Mouse (Mus musculus): ENCODE measurements at regions not wholly inside any gene's neighbourhood (a gene's known extent, or its start where the extent isn't known, plus 50 kb on each side); places are given as distances from the start of the nearest gene placed in this dataset.

DNA sequence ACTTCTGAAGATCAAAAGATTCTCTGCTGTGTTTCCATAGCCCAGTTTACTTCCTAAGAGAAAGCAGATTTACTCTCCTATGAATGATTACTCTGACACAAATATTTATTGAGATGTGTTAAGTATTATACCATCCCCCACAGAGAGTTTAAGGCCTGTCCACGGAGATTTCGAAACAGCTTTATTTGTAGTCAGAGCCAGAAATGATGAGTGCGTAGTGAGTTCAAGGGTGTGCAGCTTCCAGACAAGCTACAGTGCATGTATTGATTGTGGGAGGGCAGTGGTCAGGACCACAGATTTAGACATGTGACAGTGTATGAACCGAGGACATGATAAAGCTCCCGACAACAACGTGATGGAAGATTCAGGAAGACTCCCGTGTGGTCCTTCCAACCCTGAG, 126.8 kb downstream of the Hlx start:
- DNase-seq: no peak

GRCm38 (mm10) chr1:184603136-184603535, 129.3 kb downstream of the Hlx start:
- DNase-seq: no peak

DNA sequence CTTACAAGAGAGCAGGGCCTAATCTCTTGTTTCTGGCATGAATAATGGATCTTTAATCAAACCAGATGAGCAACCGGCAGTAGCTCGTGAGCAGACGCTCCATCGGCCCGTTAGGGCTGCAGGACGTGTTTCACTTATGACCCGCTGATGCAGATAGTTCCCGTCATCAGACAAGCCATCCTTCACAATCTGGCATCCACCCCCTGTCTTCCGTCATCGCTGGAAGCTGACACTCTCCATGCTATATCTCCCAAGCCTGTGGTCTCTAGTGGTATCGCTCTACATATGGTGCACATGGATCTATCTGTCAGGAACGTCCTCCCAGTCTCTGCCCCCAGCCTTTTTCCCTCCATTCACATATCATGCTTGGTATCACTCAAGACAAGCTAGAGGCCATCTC, 137.0 kb downstream of the Hlx start:
- no peak for DNase-seq

DNA sequence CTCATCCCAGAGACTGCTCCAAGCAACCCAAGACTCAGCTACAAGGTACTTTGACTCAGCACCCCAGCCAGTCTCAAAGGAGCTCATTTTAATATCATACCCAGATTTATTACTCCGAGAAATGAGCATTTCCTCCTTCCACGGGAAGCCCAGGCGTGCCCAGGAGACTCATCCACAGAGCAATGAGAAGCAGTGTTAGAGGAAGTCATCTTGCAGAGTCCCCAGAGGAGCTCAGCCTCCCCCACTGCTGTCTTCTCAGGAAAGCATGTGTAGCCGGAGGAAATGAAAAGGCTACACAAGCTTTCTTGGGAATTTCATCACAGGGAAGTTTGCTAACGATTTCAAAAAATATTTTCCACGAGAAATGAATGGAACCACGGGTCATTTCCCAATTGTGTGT, 141.8 kb downstream of the Hlx start:
- DNase-seq: no peak

DNA sequence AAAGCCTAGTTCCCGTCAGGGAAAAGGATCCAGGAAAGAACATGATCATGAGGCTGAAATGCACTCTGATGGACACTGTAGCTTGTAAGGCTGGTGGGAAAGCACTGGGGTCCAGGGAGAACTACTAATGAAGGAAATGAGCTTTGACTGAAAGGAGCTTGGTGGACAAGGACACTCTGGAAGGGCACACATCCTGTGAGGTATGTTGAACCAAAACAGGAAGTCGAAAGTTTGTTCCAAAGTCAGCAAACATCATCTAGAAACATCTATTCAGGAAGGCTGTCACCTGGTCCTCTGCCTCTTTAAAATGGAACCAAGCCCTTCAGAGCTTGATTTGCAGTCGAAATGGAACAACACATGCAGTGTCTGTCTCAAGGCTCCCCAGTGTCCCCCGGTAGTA, 143.1 kb downstream of the Hlx start:
- DNase-seq: no peak

GRCm38 (mm10) chr1:184584505-184584874, 147.9 kb downstream of the Hlx start:
- no peak for DNase-seq

GRCm38 (mm10) chr1:184583751-184584504, 148.5 kb downstream of the Hlx start:
- no peak for DNase-seq

GRCm38 (mm10) chr1:184579475-184579874, 152.9 kb downstream of the Hlx start:
- DNase-seq: no peak

DNA sequence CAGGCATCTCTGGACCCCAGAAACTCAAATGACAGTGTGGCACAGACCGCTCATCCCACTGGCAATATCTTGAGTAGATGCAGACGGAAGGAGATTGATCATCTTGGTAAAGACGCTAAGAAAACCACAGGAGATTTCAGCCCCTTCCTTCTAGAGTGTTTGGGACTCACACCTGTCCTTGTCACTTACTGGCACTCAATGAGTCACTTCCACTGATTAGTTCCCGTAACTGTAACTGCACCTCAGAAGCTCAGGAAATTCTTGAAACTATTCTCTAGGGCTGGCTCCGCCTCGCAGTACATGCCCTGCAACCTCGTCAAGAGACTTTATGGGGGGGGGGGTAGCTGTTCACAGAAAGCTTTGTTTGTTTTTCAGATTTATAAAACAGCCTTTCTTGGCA, 155.9 kb downstream of the Hlx start:
- no peak for DNase-seq

DNA sequence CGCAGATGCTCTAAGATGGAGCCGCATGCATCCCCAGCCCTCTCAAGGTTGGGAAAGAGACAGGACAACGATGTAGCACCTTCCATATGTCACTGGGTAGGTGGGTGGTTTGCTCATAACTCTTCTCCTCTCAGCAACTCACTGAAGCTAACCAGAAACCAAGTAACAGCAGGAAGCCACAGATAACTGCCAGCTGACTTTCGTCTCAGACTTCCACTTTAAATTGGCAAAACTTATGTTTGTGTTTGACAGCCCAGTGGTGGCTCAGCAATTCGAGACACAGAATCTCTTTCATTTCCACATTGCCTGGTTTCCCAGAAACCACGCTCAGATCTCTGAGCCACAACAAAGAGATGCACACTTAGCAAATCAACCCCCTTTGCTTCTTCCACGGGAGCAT, 159.1 kb downstream of the Hlx start:
- DNase-seq: no peak

- DNase-seq: no peak
Observed at GRCm38 (mm10) chr1:184570681-184571080, 161.7 kb downstream of the Hlx start.

- DNase-seq: no peak
Observed at GRCm38 (mm10) chr1:184562926-184563325, 169.5 kb downstream of the Hlx start.

- no peak for DNase-seq
Observed at GRCm38 (mm10) chr1:184562239-184562638, 170.2 kb downstream of the Hlx start.

- DNase-seq: no peak
Observed at GRCm38 (mm10) chr1:184559543-184559942, 172.9 kb downstream of the Hlx start.

DNA sequence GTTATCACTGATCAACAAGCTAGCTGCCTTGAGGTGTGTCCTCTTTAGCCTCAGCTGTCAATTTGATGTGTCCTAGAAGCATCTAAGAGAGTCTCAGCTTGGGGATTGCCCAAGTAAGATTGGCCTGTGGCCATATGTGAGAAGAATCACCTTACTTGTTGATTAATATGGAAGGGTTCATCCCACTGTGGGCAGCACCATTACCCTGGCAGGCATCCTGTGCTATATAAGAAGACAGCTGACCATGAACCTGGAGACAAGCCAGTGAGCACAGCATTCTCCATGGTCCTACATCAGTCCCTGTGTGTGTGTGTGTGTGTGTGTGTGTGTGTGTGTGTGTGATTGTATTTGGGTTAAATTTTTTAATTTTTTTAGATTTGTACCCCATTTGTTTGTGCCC, 178.6 kb downstream of the Hlx start:
- no peak for DNase-seq

- no peak for DNase-seq
Observed at GRCm38 (mm10) chr1:184550491-184550890, 181.9 kb downstream of the Hlx start.

DNA sequence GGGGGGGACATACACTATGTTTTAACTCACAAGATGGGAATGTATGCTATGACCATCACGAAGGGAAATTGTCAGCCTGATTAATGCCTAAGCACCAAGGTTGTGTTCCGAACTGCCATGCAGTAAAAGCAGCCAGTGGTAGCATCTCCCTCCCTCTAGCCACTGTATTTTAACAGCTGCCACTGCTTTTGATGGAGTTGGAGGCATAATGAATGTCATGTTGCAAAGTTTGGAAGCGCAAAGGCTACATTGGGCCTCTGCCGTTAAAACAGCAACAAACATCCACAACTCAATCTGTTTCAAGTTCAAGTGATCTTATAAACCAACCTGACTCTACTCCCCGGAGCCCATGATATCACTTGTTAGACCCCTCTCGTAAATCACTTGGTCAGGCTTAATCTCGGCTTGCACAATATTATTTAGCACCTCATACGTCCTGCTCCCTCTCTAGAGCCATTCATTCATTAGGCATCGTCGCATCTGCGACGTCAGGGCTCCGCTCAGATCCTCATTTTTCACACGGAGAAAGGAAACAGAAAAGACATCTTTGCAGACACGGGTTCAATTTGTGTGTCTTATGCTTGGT, 184.7 kb downstream of the Hlx start:
- no peak for DNase-seq

DNA sequence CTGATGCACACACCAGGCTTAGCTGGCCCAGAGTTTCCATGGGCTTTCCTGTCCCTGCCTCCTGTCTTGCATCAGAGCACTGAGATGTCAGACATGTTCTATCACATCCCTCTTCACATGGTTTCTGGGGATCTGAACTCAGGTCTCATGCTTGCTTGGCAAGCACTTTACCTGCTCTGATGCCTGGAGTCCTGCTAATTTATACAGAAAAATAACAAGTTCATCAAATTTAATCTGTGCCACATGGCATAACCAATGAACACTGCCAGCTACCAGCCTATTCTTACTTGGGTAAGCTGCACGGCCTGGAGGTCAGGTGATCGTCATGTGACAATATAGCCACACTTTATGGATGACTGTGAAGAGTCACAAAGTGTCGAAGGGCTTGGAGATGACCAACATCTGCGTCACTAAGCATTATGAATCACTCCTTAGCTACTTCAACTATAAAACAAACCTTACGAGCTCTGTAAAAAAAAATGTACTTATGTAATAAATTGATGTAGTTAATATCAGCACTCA, 186.2 kb downstream of the Hlx start:
- no peak for DNase-seq

DNA sequence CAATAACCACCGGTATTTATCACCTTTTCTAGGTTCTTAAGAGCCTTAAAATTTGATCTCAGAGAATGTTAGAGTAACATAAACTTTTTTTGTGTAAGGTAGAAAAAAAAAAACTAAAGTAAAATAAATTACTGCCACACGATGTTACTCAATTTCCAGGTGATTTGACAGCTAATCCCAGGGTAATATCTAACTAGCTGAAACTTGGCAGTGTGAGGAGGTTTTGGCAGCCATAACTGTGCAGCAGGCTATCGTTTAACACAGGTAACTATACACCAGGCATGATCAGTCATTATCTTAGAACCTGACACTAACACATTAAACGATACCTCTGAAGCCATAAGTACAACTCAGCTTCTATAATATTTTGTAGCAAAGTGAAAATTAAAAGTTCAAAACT, 187.3 kb downstream of the Hlx start:
- DNase-seq: no peak

DNA sequence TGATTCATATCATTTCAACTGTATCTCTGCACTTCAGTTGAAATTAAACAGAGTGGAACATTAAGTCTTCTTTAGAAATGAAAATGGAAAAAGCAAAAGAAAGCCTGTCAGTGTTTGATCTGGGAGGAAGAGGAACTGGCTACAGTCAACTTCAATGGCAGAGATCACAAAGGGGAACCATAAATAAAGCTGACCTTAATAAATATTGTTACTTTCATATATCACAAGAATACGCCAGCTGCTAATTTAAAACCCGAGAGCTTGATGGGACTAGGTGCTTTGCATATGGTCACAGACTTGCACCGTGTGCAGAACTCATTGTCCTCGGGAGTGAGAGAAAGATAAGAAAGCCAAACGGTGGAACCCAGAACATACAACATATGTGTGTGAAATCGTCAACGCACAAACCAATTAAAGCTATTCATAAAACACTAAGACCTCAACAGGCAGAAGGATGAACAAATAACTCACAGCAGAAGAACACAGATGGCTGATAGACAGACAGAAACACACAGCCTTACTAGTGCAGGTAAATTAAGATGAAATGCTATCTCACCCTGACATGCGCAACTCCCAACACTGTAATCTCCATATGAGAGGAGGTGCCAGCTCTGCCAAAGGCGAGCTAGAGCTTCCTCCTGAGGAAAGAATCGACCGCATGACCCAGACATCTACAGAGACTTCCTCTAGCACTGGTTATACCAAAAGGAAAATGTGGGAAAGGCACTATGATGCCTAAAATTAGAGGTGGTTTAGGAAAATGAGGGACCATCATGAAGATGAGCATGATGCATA, 189.9 kb downstream of the Hlx start:
- no peak for DNase-seq

DNA sequence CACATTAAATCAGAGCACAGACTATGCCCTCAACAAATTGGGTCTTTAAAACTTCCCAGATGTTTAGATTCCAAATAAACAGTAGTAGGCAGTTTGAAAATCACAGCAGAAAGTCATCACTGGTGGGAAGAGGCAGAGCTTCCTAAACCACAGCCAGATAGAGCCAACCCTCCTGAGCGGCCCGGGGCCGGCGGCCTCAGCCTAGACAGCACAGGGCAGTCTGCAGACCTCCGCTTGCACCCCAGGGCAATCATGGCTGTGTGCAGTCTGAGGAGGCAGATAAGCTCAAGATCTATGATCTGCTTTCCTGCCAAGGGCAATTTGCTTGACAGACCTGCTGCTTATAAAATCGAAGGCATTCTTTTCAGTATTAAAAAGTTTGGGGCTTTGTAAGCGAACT, 192.6 kb downstream of the Hlx start:
- DNase-seq: no peak

DNA sequence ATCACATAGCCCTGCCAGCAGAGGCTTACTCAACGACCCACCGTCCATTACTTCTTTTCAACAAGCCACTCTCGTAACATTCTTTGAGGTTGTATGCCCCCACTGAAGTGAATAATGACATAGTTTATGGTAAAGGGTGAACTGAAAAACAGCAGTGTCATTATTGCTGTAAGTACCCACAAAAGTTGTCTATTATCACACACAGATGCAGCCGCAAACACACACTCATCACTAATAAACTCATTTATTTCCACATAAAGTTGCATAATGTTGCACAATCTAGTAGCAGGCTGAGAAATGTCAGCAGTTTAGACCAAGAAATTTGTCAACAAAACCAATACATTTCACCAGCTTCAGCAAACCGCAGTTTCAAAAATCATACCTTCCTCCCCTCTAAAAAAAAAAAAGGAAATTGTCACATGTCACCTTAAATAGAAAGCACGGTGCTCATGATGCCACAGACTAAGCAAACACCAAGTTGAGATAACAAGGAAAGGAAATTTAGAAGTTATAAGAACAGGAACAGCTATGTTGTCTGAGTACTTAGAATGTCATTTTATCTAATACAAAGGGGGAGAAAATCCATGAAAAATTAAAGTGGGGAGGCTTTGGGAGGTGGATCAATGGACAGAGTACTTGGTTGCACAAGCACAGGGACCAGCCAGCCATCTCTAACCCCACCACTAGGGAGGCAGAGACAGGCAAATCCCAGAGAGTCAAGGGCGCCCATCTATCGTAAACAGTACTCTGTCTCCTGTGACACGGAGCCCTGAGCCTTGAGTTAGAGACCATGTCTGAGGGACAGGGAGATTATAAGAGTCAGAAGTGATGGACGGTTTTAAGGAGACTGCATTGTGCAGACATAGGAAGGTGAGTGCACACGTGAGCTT, 195.9 kb downstream of the Hlx start:
- no peak for DNase-seq

GRCm38 (mm10) chr1:184535691-184536090, 196.7 kb downstream of the Hlx start:
- no peak for DNase-seq

Measured in thymus, postnatal 36 days (tissue).